Mouse (Mus musculus) olfactory bulb, adult 2 months (tissue): ENCODE measurements at regions not wholly inside any gene's neighbourhood (a gene's known extent, or its start where the extent isn't known, plus 50 kb on each side); places are given as distances from the start of the nearest gene placed in this dataset.

Experiments used
- CTCF ChIP-seq: fragments of 200-500 bp; IDR thresholded peaks from 2 replicates; pipeline ENCODE4 v1.5.1; 2012; ENCODE audit warnings: low read depth, mild to moderate bottlenecking, low read length, moderate library complexity; ENCODE audit not compliant: insufficient read depth
- POLR2A ChIP-seq: fragments of 200-500 bp; IDR thresholded peaks from 2 replicates; pipeline ENCODE4 v1.6.1; 2012; ENCODE audit warnings: mild to moderate bottlenecking, low read depth, low read length, moderate library complexity; ENCODE audit not compliant: insufficient read depth

GRCm38 (mm10) chr4:56657046-56657445 lies 82.8 kb upstream of the Gm26657 start:
- no peak for TF ChIP-seq POLR2A
- no peak for TF ChIP-seq CTCF
